Mouse (Mus musculus): ENCODE measurements around the gene Sox8.

Sox8 gene

DNA sequence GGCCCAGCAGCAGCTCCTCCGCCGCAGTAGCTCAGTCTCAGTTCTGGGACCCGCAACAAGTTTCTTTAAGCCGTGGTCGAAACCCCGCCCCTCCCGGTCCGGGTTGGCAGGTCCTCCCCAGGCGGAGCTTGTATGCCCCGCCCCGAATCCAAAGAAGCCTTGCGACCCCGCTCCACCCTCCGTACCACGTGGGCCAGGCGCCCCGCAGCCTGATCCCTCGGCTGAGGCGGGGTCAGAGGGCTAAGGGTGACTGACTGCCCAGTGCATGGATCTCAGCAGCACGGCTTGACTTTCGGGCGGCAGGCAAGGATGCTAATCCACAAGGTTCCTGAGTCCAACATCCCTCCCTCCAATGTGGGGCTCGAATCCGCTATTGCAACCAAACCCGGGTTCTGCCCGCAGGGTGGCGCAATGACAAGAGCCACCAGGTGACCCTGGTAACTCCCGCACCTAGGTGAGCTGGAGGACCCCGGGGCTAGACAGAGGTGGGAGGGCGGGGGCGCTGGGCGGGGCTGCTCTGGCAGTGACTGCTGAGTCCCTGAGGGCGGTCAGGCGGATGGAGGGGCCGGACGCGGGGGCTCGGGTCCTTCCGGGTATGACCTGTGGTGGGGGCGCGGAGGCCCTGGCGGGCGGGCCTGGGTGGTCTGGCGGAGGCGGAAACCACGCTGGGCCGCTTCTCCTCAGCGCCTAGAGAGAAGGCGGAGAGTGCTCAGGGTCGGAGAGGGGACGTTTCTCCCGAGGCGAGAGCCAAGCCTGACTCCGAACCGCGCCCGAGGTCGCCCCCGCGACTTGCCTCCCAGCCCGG is at the start of gene Sox8:
TSS of gene Sox8 (minus strand) at position 39 of the 805 bp plus-strand sequence.
- DNase-seq (ENCODE audit: low read depth): no peak

DNA sequence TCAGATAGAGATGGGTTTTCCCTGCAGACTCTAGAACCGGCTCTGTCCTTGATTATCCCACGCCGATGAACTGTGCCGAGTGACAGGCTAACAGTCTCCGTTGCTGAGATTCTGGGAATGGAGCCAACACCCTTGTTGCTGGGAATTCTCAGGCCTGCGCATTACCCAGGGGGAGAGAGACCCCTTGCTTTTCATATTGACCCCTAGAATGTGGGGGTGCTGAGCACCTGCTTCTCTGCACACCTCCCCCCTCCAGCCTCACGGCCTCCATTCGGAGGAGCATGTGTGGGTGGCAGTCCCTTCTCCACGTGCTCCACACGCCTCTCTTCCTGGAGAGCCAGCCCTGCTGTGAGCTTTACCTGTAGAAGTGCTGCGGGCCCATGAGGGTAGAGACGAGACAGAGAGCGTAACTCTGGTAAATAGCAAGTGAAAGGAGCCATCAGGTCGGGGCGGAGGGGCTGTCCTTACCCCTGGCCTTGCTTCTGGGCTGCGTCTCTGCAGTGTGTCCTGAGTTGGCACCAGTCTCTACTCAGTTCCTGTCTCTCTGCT is 48.1 kb upstream of the Sox8 start:
- no peak for DNase-seq (ENCODE audit: low read depth)

DNA sequence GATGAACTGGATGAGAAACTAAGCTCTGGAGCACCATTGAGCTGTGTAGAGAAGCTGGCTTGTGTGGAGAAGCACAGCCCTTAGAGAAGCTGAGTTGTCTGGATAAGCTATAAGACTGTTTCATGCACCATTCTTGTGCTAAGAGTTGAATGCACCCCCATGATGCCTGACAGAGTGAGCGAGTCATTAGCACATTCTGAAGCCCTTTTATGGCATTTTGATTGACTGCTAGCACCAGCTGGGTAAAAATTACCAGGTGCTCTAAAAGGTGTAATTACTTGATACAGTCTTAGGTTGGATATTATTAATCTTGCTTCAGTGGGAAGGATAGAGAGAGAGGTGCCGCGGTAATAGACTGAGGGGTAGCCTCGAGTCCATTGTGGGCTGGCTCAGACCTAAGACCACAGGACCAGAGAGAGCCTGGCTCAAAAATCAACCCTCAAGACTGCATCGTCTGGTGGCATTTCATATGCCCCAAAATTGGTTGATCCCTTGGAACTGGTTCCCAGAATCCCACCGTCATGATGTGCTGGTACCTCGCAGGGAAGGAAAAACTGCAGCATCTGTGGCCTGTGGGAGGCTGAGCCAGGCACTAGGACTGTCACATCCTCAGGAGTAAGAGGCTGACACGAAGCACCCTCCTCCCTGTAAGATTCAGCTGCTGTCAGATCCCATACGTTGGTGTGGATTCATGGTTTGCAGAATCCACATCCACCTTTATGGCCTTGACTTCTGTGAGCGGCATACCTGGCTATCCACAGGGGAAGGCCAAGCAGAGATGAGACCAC is 44.4 kb upstream of the Sox8 start:
- no peak for DNase-seq (ENCODE audit: low read depth)

DNA sequence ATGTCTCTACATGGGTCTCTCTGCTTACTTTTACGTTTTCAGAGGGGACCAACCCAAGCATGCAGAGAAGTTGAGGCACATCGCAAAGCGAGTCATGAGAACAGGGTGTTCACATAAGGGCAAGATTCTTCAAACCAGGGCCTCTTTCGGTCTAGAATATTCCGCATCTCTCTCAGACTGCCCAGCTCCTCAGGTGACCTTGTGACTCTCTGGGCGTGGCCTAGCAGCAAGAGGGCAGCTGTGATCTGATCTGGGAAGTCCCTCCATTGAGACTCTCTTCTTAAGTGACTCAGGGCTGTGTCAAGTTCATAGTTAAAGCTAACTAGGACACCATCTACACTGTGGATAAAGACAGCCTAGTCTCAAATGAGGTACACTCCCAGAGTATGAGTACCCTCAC is 42.8 kb upstream of the Sox8 start:
- DNase-seq (ENCODE audit: low read depth): no peak

- no peak for DNase-seq (ENCODE audit: low read depth)
Measured at GRCm38 (mm10) chr17:25612537-25612936, 42.1 kb upstream of the Sox8 start.

DNA sequence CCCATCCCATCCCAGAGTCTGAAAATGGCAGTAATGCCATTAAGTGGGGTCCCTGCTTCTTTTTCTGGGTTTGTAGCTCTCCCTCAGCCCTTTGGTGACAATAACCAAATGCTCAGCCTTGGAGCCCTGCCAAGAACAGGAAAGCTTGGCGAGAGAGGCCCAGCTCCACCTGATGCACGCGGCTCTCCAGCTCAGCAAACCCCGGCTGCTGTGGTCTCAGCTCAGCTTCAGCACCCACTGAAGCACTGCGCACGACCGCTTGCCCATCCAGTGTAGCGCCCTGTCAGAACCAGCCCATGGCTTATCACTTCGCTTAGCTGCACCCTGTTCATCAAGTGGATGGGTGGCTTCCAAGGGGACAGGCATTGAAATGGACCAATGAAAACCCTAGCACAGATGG is 39.7 kb upstream of the Sox8 start:
- DNase-seq (ENCODE audit: low read depth): no peak

- no peak for DNase-seq (ENCODE audit: low read depth)
Measured at GRCm38 (mm10) chr17:25609506-25609828, 39.0 kb upstream of the Sox8 start.

DNA sequence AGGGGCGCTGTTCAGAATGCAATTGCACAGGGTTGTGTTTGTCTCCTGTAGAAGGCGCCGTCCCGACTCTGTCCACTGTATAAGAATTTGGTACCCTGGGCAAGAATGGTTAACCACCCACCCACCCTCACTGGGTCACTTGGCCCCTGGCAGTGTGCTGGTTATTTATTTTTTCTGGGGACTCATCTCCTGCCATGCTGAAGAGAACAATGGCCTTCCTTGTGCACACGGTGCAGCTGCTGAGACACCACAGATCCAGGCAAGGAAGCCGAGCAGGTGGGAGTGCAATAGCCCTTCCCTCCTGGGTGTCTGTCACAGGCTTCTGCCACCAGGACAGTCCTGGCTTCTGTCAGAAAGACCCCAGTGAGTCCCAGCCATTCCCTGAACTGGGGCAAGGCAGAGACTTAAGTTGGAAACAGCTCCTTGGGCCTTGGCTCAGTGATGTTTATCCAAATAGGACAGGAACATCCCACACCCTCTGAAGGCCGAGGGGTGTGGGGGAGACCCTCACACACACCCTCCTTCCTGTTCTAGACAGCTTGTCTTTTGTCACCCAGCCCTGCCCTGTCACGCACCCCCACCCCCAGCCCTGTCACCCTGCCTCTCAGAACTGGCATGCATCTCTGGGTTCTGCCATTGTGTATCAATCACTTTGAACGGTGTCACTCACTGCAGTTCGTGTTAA is 38.5 kb upstream of the Sox8 start:
- DNase-seq (ENCODE audit: low read depth): no peak

DNA sequence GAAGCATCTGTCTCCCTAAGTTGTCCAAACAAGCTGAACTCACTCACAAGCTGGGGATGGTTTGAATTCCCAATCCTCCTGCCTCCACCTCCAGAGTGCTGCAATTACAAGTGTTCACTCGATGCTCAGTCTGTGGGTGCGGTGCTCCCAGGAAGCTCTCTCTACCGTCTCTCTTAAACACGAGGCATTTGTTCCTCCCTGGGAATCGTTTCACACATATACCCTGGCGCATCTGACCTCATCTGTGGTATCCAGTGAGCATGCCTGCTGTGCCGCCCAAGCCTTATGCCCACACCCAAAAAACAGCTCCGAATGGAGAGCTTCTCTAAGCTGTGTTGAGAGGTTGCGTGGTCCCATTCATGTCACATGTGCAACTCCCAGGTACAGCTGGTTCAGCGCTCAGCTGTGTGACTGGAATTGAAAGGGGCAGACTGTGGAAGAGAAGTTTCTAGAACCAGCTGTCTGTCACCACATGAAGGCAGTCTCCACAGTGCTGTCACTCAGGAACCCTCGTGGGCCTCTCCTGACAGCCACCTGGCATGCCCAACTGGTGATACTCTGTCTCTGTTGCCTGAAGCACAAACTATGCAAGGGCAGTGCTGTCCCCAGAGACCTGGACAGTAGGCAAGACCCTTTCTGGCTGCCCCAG is 37.8 kb upstream of the Sox8 start:
- no peak for DNase-seq (ENCODE audit: low read depth)

DNA sequence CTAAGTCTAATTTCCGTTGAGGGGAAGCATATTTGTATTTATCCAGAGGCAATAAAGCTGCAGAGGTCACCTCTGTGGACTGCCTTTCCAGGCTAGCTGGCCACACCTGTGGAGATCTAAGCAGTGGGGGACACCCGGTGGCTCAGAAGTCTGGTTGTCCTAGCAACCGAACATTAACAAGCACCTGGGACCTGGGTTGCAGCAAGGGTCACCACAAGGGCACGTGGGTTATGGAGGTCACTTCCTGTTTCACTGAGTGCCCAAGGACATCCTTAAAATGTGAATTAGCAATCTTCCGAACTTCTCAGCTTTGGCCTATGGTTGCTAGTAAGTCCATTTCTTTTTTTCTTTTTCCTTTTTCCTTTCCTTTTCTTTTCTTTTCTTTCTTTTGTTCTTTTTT is 33.7 kb upstream of the Sox8 start:
- no peak for DNase-seq (ENCODE audit: low read depth)

DNA sequence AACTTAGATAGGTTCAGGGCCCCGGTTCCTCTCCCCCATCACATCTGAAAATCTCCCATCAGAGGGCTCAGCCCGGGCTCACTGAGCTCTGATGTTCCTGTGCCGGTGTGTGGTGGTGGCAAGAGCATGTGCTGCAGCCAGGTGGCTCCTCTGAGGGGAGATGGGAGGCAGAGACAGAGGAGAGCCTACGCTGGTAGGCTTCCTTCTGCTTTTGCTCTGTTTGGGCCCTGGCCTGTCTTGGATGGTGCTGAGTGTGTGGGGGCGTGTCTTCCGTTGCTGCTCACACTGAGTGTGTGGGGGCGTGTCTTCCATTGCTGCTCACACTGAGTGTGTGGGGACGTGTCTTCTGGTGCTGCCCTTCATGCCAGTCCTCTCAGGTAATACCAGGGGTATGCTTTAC is 31.9 kb upstream of the Sox8 start:
- DNase-seq (ENCODE audit: low read depth): no peak

DNA sequence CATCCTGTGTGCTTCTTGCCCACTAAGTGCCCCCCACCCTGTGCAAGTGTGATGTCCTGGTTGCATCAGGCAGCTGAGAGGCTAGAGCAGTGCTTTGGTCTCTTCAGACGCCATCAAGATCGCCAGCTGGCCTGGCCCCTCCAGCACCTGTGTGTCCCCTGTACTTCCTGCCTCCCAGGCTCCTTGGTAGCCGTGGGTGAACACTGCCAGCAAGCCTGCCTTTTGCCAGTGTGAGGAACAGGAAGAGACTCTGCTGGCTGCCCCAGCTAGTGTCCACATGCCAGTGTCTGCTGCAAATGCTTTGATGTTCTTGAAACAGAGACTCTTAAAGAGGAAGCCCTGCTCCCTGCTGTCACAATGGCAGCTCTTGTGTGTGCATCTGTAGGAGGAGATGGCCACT is 27.1 kb upstream of the Sox8 start:
- no peak for DNase-seq (ENCODE audit: low read depth)

DNA sequence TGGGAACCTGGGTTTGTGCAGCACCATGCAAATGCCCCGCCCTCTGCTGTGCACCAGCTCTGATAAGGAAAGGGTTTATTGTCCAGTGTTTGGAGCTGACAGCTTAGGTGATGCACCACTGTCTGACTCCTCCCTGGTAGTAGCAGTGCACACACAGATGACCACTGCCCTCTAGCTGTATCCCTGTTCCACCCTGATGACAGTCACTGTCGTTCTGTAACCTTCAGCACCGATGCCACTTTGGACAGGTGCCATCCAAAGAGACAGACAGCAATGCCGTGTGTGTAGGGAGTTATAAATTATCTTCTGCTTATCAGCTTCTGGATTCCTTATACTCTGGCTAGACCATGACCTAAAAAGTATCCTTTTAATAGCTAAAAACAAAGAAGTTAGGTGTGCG is 25.0 kb upstream of the Sox8 start:
- no peak for DNase-seq (ENCODE audit: low read depth)

DNA sequence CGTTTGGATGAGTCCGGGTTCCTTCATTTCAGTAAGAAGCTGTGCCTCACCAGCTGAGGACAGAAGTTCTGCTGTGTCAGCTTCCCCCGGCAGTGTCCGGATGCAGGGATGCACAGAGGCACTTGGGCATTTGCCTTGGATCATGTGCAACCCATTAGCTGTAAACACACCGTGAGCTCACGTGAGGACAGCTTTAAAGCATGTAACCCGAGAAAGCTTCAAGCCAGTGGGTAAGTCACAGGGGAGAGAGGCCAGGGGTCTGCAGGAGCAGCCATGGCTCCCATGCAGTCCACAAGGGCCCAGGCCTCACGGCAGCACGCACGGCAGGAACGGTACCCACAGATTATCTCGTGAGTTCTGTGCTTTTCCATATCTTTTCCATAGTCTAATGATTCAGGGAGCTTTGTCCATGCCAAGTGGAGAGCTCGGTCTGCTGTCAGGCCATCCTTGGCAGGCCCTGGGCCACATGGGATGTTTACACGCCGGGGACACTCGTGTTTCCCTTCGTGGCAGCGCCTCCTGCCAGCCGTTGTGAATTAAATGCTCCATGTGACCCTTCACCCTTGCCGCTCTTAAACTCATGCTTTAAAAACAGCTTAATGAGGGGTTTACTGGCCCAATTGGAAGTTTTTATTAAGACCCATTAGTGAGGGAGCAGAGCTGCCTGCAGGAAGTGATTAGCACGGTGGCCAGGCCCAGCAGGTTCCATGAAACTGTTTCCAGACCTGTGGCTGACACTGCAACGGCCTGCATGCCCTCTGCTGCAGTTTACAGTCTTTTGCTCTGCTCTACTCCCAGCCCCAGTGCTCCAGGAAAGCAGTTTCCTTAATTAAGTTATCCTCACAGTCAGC is 23.1 kb upstream of the Sox8 start:
- DNase-seq (ENCODE audit: low read depth): no peak

DNA sequence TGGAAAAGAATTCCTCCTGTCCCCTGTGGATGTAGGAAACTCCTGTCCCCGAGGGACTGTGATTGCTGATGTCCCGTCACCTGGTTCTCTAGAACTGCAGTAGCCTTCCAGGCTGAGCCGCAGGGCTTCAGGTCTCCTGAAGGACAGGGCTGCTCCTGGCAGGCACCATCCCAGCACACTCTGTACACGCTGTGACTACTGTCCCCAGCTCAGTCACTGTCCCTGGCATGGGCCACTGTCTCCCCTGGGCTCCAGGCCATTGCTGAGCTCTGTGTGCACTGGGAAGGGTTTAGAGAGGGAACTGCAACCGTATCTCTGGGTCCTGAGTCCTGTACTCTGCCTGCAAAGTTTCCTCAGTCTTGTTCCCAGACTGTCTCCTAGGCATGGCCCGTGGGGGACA is 21.9 kb upstream of the Sox8 start:
- DNase-seq (ENCODE audit: low read depth): no peak

DNA sequence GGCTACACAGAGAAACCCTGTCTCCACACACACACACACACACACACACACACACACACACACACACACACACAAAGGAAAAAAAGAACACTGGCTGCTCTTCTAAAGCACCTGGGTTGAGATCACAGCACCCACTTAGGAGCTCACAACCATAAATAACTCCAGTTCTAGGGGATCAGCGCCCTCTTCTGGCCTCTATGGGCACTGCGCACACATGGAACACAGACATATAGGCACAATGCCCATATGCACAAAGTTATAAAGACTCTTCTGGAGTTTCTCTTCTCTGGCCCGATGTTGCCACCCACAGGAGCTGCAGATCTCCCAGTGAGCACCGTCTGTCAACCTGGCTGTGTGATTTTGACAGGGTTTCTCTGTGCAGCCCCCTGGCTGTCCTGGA is 20.5 kb upstream of the Sox8 start:
- DNase-seq (ENCODE audit: low read depth): no peak

GRCm38 (mm10) chr17:25590068-25590467 is 19.6 kb upstream of the Sox8 start:
- no peak for DNase-seq (ENCODE audit: low read depth)

GRCm38 (mm10) chr17:25584646-25585045 is 14.2 kb upstream of the Sox8 start:
- DNase-seq (ENCODE audit: low read depth): no peak

GRCm38 (mm10) chr17:25583858-25584257 is 13.4 kb upstream of the Sox8 start:
- no peak for DNase-seq (ENCODE audit: low read depth)

DNA sequence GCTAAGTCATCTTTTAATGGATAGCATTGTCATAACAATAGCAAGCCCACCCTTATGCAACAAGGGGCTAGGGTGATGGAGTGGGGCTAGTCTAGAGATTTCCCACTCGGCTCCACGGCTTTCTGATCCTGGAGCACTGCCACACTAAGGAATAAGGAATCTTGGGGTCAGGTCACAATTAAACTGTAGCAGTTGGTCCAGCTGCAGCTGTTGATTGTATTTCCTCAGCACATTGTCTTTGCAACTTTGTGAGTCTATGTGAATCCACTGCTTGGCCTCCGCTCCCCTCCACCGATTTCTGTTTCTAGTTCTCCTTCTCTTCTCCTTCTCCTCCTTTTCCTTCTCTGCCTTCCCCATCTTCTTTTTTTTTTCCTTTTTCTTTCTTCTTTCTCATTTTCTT is 12.6 kb upstream of the Sox8 start:
- DNase-seq (ENCODE audit: low read depth): no peak

DNA sequence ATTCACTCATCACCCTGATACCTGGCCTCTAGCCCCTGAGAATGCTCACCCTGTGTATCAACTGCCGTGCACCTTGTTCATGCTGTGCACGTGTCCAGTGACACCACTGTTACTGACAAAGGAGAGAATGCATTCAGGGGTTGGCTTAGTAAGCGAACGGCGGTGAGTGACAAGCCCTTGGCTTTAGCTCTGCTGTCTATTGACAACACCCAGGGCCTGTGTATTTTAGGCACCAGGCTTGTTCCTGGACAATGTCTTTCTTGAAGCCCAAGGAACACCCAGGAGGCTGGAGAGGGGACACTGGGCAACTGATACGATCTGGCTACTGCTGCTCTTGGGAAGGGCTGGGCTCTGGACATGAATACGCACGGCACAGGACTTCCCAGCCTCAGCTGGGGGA is 11.6 kb upstream of the Sox8 start:
- no peak for DNase-seq (ENCODE audit: low read depth)

Data from c-Kit-positive CD71-positive TER-119-negative erythroid progenitor cells, embryonic 14.5 days (primary cell).